Mouse (Mus musculus) small intestine, adult 2 months (tissue): Measurements from ENCODE around the gene Rhbdf2. TPM values are rescaled to one million over a fixed set of nuclear protein-coding genes. Genes with fewer than 3 reads are reported as not detected.
"Not testable (repeated sequence)": the region's sequence is repeated elsewhere in the genome, so short reads cannot be mapped to it uniquely, and the experiment has no call there.

Source experiments
- H3K27ac ChIP-seq: fragments of 200-500 bp; 2 replicates; pipeline ENCODE4 v1.5.1; 2012; ENCODE audit warnings: low read depth, low read length, control low read depth, inconsistent platforms; ENCODE audit not compliant: insufficient read depth
- H3K27me3 ChIP-seq: fragments of 200-500 bp; 2 replicates; pipeline ENCODE4 v1.6.1; 2012; ENCODE audit warnings: mild to moderate bottlenecking, moderate library complexity, low read length, inconsistent platforms; ENCODE audit not compliant: control insufficient read depth, insufficient read depth
- H3K36me3 ChIP-seq: fragments of 200-500 bp; 2 replicates; pipeline ENCODE4 v1.6.1; 2012; ENCODE audit warnings: mild to moderate bottlenecking, low read length, control low read depth, inconsistent platforms; ENCODE audit not compliant: control insufficient read depth, insufficient read depth
- H3K4me1 ChIP-seq: fragments of 200-500 bp; 2 replicates; pipeline ENCODE4 v1.6.1; 2012; ENCODE audit warnings: low read length, inconsistent platforms, mixed read lengths; ENCODE audit not compliant: control insufficient read depth, insufficient read depth, insufficient read length
- H3K4me3 ChIP-seq: fragments of 200-500 bp; 2 replicates; pipeline ENCODE4 v1.5.1; 2012; ENCODE audit warnings: low read depth, mild to moderate bottlenecking, control low read depth, inconsistent platforms, low read length, moderate library complexity
- CTCF ChIP-seq: fragments of 200-500 bp; IDR thresholded peaks from 2 replicates; pipeline ENCODE4 v1.5.1; 2012; ENCODE audit warnings: low read depth, mild to moderate bottlenecking, control low read depth, inconsistent platforms, low read length, moderate library complexity, mixed read lengths; ENCODE audit not compliant: insufficient replicate concordance, insufficient read length; ENCODE audit errors: extremely low read depth
- POLR2A ChIP-seq: fragments of 200-500 bp; IDR thresholded peaks from 2 replicates; pipeline ENCODE4 v1.6.1; 2012; ENCODE audit warnings: low read depth, mild to moderate bottlenecking, control low read depth, inconsistent platforms, low read length, moderate library complexity
- WGBS: fragments of 180-500 bp; shearing (Covaris S2); methylation state at CpG from one replicate; pipeline ENCODE4 v1.1.7; 2018; 5-methylcytosine and 5-hydroxymethylcytosine counted together
- polyA plus RNA-seq: library from polyadenylated mRNA; depleted of rRNA; stranded (reverse); fragments of >200 nt; gene quantifications from 2 replicates; pipeline ENCODE4 v1.2.3, GENCODE M21; 2012

Rhbdf2 gene
- polyA plus RNA-seq, 1 experiment = 40.8 TPM

- H3K27ac ChIP-seq = no peak overlapping the region
- H3K4me3 ChIP-seq = no peak overlapping the region
- H3K4me1 ChIP-seq = no peaks in the 10 kb centered on the region
- H3K36me3 ChIP-seq = no peaks in the 10 kb centered on the region
- H3K27me3 ChIP-seq = no peaks in the 10 kb centered on the region
- TF ChIP-seq CTCF = no peak
- TF ChIP-seq POLR2A = no peak
- 76% methylated on average over 3 of the region's 3 CpGs for WGBS
Measured at GRCm38 (mm10) chr11:116641731-116642130, 14.9 kb upstream of the Rhbdf2 start.

- TF ChIP-seq POLR2A (no peak), CTCF (peak; percentile 41; the same call in 1 of the 2 replicates)
- Histone ChIP-seq H3K27me3 (no peaks in the 10 kb centered on the region), H3K4me1 (no peaks in the 10 kb centered on the region), H3K27ac (no peak overlapping the region), H3K36me3 (no peaks in the 10 kb centered on the region), H3K4me3 (no peak overlapping the region)
- WGBS = 57% methylated on average over 5 of the region's 5 CpGs
Measured at GRCm38 (mm10) chr11:116641168-116641567, 14.3 kb upstream of the Rhbdf2 start.

GRCm38 (mm10) chr11:116636607-116637006 is 9.8 kb upstream of the Rhbdf2 start:
- not testable (repeated sequence) for H3K4me1 ChIP-seq, H3K36me3 ChIP-seq, H3K27ac ChIP-seq, H3K27me3 ChIP-seq, H3K4me3 ChIP-seq
- 59% methylated on average over 8 of the region's 8 CpGs for WGBS

- 75% methylated on average over 10 of the region's 10 CpGs for WGBS
- Histone ChIP-seq H3K27me3 (no peaks in the 10 kb centered on the region), H3K4me3 (no peak overlapping the region), H3K36me3 (no peaks in the 10 kb centered on the region), H3K27ac (no peak overlapping the region), H3K4me1 (no peaks in the 10 kb centered on the region)
- TF ChIP-seq POLR2A = no peak
- TF ChIP-seq CTCF = no peak
Measured at GRCm38 (mm10) chr11:116632962-116633361, 6.1 kb upstream of the Rhbdf2 start.

GRCm38 (mm10) chr11:116630171-116630965 is 3.5 kb upstream of the Rhbdf2 start:
- Histone ChIP-seq H3K4me1 (no peaks in the 10 kb centered on the region), H3K4me3 (no peak overlapping the region), H3K36me3 (no peaks in the 10 kb centered on the region), H3K27ac (no peak overlapping the region), H3K27me3 (no peaks in the 10 kb centered on the region)
- WGBS = 61% methylated on average over 12 of the region's 12 CpGs
- TF ChIP-seq CTCF (no peak), POLR2A (no peak)

GRCm38 (mm10) chr11:116629472-116629871 is 2.7 kb upstream of the Rhbdf2 start:
- H3K27ac ChIP-seq = no peak overlapping the region
- no peak overlapping the region for H3K4me3 ChIP-seq
- H3K27me3 ChIP-seq = no peaks in the 10 kb centered on the region
- H3K36me3 ChIP-seq = no peaks in the 10 kb centered on the region
- H3K4me1 ChIP-seq = no peaks in the 10 kb centered on the region
- WGBS = 88% methylated on average over 6 of the region's 6 CpGs
- TF ChIP-seq CTCF (no peak), POLR2A (no peak)

GRCm38 (mm10) chr11:116628712-116629111 is 1.9 kb upstream of the Rhbdf2 start:
- TF ChIP-seq CTCF (peak; percentile 67; the same call in 1 of the 2 replicates), POLR2A (no peak)
- Histone ChIP-seq H3K4me1 (no peaks in the 10 kb centered on the region), H3K27me3 (no peaks in the 10 kb centered on the region), H3K27ac (no peak overlapping the region), H3K4me3 (no peak overlapping the region), H3K36me3 (no peaks in the 10 kb centered on the region)
- 58% methylated on average over 9 of the region's 9 CpGs for WGBS
